Mouse (Mus musculus) NIH3T3 (cell line): ENCODE measurements at regions not wholly inside any gene's neighbourhood (a gene's known extent, or its start where the extent isn't known, plus 50 kb on each side); places are given as distances from the start of the nearest gene placed in this dataset.

Source experiments
- DNase-seq: peaks from one replicate; pipeline ENCODE4 v3.0.0-alpha.2; 2012; ENCODE audit warnings: low read depth

DNA sequence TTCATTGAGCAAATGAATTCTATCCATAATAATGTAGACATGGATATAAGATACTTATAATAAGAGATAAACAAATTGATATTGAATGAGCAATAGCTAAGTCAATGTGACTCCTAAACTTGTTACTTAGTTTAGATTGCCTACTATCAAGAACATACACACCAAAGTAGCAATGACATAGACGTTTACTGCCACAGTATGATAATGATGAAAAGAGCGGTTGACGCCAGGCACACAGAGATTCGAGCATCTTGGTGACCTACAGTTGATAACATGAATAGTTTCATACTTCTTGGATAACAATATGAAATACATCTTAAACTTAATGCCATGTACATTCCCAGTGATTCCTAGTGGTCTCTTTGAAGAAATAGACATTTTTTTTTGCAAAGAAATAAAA lies 55.9 kb upstream of the Tbc1d2b start:
- DNase-seq: no peak
